Mouse (Mus musculus): Measurements from ENCODE around the gene Tor1a.

The Tor1a gene

DNA sequence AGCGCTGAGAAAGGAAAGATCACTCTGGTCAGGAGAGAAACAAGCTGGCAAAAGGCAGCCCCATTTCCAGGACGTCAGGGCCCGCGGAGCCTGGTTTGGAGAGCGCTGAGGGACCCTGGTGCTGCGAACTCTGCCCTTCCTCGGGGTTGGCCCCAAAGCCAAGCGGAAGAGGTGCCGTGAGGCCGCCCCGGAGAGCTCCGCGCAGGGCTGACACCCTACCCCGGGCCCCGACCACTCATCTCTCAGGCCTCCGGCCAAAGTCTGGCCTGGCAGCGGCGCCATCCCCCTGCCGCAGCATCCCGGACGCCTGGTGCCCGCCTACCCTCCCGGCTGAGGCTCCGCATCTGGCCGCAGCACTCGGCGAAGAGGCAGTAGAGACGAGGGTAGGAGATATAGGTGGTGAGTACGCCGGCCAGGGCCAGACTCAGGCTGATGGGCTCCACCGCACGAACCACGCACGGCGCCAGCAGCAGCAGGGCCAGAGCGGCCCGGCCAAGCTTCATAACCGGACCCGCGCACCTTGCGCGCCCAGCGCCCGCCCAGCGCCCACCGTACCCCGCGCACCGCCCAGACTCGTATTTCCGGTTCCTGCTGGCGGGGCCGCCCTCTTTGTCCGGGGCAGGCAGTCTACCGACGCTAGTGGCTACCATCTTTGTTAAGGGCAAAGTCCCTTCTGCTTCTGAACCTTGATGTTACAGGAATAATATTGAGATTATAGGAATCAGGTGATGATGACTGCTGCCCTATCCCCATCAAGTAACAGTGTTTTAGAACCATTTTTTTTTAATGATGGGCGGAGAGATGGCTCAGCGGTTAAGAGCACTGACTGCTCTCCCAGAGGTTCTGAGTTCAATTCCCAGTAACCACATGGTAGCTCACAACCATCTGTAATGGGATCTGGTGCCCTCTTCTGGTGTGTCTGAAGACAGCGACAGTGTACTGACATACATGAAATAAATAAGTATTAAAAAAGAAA lies at the start of gene Tor1a:
TSS of gene Tor1a (minus strand) at position 582 of the 976 bp plus-strand sequence.
- peak; percentile 76 to 80 for DNase-seq

DNA sequence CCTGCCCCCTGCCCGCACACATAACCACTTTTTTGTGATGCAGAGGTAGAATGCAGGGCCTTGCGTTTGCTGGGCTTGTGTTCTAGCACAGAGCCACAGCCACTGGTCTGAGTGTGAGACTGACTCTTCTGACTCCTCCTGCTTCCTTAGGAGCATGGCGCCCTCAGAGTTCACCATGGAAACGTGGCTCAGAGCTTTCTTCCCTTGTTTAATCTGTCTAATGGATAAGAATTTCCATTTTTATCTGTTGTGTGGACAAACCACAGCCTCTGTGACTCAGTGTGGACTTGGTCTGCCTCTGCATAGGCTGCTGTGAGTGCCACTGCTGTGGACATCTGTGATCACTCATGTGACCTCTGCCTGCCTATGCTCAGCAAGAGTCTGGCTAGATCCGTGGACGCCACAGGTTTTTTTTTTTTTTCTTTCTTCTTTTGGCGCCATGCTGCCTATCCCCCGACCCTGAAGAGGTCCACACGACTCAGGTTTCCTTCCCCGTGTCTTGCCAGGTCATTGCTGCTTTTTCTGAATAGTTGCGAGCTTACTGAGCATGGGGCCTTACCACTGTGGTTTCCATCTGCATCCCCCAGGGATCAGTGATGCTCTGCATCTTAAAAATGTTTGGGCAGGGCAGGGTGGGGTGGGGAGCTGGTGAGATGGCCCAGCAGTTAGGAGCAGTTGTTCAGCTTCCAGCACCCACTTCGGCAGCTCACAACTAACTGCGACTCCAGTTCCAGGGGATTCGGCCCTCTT lies 45.8 kb upstream of the Tor1a start:
- no peak for DNase-seq

DNA sequence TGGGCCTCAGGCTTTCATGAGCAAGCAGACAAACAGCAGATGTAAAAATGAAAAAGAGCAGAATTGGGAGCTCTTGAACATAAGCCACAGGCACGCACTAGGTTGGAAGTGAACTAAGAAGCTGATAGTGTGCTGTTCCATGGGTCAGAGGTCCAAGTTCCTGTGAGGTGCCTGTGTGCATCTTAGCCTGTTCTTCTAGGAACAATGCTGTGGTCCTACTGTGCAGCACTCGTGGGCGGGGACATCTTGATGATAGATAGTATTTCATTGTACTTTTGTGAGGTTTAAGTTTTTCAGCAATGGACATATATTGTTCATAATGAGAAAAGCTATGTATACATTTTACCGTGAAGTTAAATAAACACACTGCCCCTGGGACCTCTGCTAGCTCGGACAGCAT lies 39.5 kb upstream of the Tor1a start:
- DNase-seq: no peak

DNA sequence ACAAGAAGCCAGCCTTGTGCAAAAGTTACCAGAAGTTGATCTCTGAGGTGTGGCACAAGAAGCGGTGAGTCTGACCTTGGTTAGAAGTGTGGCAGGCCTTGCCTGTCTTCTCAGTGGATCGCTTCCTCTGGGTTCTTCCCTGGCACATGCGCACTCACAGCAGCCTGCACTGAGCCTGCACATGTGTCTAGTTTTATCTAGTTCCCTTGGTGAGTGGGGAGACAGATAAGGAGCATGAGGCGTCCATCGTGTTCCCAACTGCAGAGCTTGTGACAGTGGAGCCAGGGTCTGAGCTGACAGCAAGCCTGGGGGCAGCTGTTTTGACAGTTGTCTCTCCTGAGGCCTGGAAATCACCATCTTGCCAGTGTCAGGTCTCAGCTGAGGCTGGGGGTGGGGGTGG lies 38.7 kb upstream of the Tor1a start:
- no peak for DNase-seq

DNA sequence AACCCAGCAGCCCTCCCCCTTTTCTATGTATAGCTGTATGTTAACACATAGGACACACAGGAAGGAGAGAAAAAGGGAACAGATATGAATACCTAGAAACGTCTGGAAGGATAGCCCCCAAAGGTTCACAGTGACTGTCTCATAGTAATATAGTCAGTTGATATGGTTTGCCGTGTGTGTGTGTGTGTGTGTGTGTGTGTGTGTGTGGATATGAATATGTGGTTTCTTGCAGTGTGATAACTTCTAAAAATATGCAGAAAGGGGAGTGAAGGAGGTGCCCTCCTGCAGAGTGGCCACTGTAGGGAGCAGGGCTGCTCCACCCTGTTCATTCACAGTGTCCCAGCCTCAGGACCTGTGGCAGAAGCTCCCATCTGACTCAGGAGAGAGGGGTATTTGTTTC lies 37.7 kb upstream of the Tor1a start:
- DNase-seq: no peak

DNA sequence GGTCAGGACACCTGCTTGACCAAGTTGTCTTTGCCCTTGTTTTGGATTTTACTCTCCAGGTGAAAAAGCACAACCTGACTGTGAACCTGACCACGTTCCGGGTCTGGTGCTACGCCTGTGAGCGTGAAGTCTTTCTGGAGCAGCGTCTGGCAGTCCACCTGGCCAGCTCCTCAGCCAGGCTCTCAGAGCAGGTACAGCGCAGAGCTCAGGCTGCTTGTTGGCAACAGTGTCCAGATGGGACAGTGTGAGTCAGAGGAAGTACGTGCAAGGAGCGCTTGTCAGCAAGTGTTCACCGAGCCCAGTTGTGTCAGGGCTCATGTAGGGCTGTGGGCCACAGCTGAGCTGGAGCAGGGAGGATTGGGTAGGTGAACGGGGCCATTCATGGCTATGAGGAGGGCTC lies 35.1 kb upstream of the Tor1a start:
- DNase-seq: no peak

DNA sequence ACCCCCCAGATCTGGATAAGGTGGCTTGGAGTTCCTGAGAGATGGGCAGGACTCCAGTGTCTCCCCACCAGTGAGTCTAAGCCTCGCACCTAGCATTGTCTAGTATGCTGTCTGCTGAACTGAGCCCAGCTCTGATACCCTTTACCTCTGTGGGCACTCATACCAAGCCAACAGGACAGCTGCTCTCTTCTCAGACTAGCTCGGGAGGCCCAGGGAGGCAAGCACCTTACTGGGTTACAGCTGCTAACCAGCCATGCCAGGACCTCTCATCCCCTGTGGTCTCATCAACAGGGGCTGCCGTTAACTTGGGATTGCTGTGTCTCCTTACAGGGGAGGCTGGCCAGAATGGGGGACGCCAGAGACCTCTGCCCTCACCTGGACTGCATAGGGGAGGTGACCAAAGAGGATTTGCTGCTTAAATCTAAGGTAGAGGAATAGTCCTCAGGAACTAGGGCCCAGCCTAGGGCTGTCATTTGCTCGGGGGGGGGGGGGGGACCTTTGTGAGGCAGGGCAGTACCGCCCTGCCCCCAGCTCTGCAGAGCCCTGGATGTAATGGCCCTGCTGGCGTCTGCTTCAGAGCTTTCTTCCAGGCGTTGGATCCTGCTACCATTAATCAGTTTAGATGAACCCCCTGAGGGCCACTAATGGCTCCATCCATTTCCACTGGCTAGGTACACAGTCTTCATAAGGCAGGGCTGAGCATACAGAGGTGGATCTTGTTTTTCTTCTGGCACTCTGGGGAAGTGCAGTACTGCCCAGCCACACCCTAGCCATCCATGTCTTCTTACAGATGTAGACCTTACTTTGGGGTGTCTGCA lies 30.9 kb upstream of the Tor1a start:
- DNase-seq: no peak

DNA sequence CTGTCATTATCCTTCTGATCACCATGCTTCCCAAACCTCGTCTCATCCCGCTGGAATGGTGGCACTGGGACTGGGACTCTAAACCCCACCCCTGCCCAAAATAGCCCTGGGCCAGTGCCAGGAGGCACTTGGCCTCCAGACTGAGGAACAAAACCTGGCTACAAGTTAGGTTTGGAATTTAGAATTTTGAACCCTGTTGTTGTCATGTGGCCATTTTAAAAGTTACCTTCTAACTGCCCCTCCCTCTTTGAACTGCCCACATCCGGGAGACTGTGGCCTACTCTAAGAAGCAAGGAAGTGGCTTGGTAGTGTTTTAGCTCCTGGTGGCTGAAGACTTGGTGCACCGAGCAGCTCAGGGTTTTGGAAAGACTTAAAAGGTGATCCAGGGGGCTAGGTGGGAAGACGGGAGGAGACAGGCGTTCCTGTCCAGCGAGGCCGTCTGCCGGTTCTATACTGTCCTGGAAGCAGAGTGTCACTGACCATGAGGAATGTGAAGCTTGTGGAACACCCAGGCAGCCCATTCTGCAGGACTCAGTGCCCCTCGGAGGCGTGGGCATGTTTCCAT lies 27.8 kb upstream of the Tor1a start:
- DNase-seq: no peak

DNA sequence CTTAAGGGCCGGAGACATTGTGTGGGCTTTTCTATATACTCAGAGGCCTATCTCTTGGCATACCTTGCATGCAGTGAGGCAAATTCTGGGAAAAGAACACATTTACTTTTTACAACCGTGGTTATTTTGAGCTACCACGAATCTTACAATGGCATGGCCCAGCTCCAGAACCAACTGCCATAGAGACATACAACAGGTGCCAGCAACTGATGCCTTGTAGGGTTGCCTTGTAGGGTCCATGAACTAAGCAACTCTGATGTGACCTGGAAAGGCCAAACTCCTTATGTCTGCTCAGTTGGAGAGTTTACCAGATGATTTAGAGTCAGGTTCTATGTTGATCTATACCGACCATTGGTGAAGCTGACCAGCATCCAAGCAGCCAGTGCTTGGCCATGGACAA lies 27.1 kb upstream of the Tor1a start:
- DNase-seq: no peak

DNA sequence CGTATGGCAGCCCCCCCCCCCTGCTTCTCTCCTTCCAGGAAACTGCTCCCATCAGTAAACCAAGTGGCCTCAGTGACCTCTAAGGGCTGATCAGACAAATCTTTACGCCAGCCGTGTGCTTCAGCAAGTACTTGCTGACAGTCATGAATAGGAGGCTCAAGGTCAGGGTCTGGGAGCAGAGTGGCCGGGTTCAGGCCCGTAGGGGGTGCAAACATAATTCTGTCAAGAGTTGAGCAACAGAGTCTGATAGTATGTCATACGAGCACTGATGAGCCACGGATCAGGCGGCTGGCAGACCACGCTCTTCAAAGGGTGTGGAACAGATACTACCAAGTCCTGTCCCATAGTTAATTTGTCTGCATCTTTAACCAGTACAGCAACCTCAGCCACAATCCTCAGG lies 22.5 kb upstream of the Tor1a start:
- DNase-seq: no peak

DNA sequence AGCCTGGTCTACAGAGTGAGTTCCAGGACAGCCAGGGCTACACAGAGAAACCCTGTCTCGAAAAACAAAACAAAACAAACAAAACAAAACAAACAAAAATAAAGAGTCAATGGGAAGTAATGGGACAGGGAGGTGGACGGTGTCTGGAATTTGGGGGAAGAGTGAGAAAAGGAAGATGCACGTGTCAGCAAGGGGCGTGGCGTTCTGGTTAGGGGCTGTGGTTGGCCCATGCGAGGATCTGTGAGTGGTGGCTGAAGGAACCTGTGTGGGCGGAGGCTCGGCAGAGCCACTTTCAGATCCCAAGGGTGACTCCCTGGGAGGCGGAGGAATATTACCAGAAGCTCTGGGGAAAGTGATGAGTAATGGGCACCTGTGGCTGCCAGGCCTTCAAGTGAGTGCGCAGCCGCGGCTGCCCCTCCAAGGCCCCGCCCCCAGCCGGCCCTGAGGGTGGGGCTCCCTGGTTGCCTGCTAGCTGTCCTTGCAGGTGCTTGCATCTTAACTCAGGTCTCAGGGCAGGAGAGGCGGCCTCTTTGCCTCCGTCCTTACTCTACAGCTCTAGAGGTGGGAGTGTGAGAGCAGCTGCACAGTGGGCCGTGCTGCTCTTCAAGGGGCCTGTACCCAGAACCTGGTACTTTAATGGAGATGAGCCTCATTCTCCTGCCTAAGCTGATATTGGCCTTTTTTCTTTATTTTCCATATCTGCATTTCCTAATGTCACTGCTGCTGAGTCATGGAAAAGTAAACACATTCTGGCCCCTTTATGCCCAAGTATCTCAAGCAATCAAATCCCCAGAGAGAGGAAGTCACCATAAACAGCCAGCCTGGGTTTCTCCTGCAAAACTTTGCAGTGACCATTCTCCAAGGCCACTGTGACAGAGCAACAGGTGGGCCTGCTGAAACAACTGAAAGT lies 17.6 kb upstream of the Tor1a start:
- peak; percentile 11 to 31 for DNase-seq

DNA sequence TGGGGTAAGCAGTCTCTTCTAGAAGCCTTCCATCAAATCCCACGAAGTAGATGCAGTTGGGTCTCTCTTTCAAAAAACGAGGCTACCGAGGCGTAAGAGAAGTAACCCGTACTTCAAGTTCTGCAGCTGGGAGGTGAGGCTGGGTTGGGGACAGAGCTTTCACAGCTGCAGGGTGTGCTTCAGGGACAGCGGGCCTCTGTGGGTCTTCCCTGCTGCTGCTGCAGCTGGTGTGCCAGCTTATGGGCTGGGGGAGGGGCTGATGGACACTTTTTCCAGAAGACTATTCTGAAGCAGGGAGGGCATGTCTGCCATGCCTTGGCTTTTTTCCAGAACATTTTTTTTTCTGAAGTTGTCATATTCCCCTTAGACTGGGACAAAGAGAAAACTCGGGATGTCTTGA lies 15.3 kb upstream of the Tor1a start:
- DNase-seq: no peak

DNA sequence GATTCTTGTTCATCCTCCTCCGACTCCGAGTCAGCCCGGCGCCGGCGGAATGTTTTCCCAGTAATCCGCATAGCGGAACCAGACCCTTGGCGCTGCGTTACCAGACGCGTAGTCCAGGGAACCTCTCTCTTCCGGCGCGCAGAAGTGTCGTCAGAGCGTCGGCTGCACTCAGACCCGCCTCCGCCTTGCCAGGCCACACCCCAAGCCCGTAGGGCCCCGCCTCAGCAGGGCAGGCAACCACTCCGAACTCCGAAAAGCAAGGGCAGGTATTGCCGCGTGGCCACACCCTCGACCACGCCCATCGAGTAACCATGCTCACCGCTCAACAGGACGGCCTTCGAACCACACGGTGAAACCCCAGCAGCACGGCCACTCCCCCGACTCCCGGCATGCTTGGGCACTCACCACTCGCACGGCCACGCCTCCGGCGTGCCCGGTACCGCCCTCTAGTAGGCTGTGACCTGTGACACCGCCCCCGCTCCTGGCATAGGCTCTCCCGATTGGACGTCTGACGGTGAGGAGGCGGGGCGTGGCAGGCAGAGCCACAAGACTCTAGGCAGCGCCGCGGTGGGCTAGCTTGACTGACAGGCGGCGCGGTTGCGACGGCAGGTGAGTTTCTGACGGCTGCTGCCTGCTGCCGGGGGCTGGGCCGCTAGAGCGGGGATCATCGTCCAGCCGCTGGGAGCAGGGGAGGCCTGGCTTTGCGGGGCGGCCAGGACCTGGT lies 14.2 kb upstream of the Tor1a start, which contains the start of the genes BC005624 and Usp20:
TSS of gene BC005624 (minus strand) at position 412 of the 724 bp plus-strand sequence.
TSS of gene Usp20 (plus strand) at position 490 of the 724 bp plus-strand sequence.
- DNase-seq: peak; percentile 100

DNA sequence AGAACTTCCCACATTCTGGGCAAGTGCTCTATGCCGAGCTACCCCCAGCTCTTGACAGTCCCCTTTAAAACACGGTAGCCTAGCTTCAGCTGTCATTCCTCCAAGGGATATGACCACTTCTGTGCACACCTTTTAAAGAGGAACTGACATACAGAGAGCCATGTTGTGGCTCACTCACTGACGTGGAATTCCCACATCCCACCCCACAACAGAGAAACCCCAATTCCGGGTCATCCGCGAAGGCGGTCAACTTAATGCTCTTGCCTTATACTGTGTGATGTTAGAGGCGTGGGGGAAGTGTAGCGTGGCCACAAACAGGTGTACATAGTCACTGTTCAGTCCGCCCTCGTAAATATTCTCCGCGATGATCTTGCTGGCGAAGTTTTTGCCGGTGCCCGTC lies 907 bp downstream of the Tor1a start:
- no peak for DNase-seq

DNA sequence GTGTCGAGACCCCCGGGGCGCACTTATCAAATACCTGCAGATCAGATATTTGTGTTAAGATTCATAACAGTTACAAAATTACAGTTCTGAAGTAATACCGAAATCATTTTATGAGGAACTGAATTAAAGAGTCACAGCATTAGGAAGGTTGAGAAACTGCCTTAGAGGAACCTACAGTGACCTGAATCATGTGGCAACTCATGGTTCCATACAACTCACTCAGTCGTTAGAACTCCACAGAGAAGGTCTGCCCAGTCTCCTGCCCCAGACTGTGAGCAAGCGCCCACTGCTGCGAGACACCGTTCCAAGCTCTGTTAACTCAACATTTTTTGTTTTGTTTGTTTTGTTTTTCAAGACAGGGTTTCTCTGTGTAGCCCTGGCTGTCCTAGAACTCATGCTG lies 2.1 kb downstream of the Tor1a start:
- no peak for DNase-seq

DNA sequence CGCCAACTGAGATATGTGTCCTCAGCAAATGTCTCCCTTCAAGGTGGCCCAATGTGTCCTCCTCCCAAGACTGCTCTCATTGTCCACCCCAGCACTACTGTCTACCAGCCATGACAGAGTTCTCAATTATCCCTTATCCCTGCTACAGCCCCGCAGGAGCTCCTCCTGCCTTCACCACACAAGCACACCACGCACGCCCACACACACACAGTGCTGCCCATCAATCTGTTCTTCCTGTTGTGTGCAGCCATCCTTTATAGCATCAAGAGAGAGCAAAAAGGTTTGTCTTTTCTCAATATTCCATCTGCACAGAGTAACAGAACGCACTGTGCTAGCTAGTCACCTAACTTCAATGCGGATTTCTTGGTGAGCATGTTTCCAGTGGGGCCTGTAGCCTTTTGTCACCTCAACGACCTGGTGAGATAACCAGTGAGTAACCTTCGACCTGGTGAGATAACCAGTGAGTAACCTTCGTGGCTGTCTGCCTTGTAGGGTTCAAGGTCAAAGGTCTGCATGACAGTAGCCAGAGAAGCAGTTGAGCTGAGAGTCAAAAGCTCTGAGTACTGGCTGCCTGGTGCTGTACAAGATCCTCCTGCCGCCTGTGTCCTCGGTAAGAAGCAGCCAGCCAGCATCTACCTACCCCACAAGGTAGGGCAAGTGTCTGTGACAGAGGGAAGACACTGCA lies 5.0 kb downstream of the Tor1a start:
- DNase-seq: no peak

DNA sequence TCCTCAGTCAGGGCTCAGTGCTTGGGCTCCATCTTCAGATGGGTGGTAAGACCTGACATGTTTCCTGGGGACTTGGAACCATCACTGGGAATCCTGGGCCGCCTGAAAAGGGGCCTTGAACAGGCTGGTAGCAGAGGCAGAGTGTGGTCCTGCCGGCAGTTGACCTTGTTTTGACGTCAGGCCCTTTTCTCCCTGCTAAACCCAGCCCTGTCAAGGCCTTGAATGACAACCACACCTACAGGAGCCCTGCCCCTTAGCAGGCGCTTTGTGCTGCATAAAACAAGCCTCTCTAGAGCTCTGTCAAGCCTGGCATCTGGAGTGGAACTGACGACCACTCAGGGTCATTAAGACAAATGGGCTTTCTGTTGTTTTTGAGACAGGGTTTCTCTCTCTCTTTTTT lies 7.9 kb downstream of the Tor1a start:
- no peak for DNase-seq

DNA sequence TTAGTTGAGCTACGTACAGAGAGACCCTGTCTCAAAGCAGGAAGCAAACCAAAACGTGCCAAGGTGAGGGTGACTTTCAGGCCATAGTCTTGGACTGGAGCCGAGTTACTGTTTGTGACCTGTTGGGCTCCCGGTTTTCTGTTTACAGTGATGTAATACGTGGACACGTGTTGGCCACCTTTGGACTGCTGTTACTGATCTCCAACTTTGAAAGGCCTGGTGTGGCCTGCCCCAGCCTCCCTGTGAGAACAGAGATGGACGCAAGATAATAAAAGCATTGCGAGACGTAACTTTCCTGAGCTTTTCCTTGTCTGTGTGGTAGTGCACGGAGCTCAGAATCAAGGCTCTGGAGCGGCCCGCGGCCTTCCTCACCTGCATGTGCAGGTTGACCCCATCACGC lies 9.0 kb downstream of the Tor1a start:
- no peak for DNase-seq

DNA sequence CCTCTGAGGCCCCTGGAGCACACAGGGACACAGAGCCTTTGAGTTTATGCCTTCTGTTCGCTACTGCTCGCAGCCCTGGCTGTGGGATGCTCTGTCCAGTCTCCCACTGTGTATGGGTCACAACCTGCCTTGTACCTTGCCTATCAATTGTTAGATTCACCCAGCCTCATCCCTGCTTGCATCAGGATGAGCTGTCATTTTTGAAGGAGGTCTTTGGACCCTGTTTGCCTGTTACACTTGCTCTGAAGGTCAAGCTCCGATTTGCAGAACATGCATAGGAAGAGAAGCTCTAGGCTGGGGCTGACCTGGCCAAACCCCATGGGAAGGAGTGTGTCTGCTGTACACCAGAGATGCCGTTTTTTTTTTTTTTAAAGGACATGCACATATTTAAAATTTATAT lies 10.2 kb downstream of the Tor1a start:
- DNase-seq: no peak

DNA sequence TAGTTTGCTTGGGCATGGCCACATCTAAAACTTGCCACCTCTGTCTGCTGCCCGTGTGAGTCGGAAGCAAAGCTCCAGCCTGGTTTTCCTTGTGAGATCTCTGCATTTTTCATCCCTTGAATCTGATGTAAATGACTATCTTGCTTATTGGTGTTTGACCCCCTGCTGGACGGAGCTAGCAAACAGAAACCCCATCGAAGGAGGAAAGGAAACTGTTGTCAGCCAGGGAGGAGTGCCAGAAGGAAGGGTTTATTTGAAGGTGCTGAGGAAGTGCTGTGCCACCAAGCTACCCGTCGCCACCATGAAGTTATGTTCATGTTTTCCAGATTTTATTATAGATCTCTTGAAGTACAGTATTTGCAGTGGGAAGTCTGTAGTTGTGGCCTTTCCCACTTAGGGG lies 12.9 kb downstream of the Tor1a start:
- DNase-seq: no peak

Data from thymus, adult 18-20 months (tissue).